Mouse (Mus musculus) large intestine, adult 2 months (tissue): ENCODE results near the gene Fam107b. TPM values are rescaled to one million over a fixed set of nuclear protein-coding genes. Genes with fewer than 3 reads are reported as not detected.

Experiments used
- DNase-seq: peaks from one replicate; pipeline ENCODE4 v3.0.0-alpha.2; 2012; ENCODE audit warnings: low read depth, low spot score
- WGBS: fragments of 180-500 bp; shearing (Covaris S2); methylation state at CpG from one replicate; pipeline ENCODE4 v1.1.7; 2018; 5-methylcytosine and 5-hydroxymethylcytosine counted together
- polyA plus RNA-seq: library from polyadenylated mRNA; depleted of rRNA; stranded (reverse); fragments of >200 nt; gene quantifications from 2 replicates; pipeline ENCODE4 v1.2.3, GENCODE M21; 2012

The Fam107b gene
- polyA plus RNA-seq, 1 experiment = 30.6 TPM

GRCm38 (mm10) chr2:3760234-3760836 lies 190.0 kb downstream of the Fam107b start:
- 24% methylated on average over 6 of the region's 6 CpGs for WGBS
- DNase-seq = no peak

GRCm38 (mm10) chr2:3764136-3764535 lies 193.8 kb downstream of the Fam107b start:
- peak; percentile 18 for DNase-seq
- 17% methylated on average over 6 of the region's 6 CpGs for WGBS

DNA sequence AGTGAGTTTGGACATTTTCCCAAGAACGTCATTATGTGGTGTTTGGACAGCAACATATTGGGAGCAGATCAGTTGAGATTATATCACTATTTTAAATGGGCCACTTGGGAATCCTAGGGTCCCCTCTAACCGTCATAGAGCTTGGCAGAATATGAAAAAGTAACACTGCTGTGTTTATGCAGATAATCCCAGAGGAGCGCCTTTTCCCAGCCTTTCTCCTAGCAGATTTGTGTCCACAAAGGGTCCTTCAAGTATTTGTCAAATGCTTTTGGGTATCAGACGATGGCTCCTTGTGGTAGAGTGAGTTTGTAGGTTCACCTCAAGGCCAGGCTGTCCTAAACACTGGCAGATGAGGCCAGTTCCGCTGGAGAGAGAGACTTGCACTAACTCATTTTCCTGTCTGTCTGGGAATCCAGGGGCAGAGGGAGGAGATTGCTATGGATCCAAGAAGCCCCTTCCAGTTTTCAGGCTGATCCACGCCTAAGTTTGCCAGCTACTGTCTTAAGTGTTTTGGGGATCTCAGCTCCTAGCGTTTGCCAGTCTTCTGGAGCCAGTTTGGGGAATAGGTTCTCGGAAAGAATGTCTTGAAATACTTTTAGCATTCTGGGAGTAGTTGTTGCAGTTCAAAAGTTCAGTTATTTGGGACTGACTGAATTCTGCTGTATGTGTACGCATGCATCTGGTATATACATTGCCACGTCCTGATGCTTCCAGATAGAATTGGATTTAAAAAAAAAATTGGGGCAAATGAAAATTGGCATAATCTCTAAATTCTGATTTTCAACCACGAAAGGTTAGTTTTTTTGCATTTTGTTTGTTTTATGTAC lies 195.9 kb downstream of the Fam107b start:
- DNase-seq = no peak
- WGBS = 67% methylated on average over 11 of the region's 11 CpGs

- WGBS = 18% methylated on average over 6 of the region's 6 CpGs
- peak; percentile 81 for DNase-seq
Measured at GRCm38 (mm10) chr2:3769260-3769659, 199.0 kb downstream of the Fam107b start.

- WGBS = 64% methylated on average over 9 of the region's 9 CpGs
- no peak for DNase-seq
Measured at GRCm38 (mm10) chr2:3769786-3770318, 199.6 kb downstream of the Fam107b start.

DNA sequence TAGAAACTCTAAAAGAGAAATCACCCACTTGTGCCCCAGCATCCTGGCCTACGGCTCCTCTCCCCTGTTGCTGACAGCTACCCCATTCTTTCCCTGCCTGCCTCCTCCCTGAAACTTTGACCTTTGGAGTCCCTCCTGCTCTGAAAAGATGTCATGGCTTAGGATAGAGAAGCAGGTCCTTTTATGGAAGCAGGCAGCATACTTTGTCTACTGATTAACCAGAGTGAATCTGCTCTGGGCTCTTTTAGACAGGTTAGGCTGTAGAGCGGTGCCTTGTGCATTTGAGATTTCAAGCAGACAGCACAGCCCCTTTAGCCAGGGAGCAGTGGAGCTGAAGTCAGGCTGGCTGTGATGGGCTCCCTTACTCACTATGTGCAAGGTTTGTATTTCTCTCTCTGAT lies 200.1 kb downstream of the Fam107b start:
- 48% methylated on average over 2 of the region's 2 CpGs for WGBS
- peak; percentile 74 for DNase-seq

DNA sequence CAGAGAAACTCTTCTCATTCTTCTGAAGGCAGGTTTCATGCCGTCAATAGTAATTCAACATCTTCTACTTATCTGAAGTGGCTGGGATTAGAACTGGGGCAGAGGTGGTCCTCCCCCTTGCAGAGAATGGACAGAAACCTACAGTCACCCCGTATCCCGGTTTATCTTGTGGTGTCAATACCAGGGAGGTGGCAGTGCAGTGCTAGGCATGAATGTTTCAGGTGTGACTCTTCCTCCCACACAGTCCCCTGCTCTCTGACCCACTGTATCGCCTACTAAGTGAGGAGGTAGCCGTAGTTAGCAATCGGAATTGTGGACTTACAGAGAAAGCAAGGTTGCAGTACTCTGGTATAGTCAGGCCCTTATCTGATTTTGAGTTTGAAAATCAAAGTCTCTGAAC lies 201.2 kb downstream of the Fam107b start:
- WGBS = 80% methylated on average over 6 of the region's 6 CpGs

DNA sequence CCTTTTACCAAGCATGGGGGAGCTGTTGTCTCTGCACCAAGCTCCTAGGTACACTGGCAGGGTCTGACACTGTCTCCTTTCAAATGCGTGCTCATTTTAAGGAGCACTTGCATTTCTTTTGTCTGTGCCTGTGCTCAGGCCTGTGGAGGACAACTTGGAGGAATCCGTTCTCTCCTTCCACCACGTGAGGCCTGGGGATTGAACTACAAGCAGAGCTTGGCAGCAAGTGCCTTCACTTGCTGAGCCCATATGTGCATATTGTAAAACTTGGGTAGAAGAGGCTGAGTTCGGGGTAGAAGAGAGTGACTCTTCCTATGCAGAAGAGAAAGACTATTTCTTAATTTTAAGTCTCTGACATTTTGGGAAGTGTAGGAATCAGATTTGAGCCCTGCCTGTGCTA lies 202.8 kb downstream of the Fam107b start:
- WGBS = 87% methylated on average over 4 of the region's 4 CpGs
- DNase-seq = no peak

More for the DNA sequence above, 201.2 kb downstream of the Fam107b start:
- DNase-seq = no peak

- no peak for DNase-seq
- 96% methylated on average over 3 of the region's 3 CpGs for WGBS
Measured at GRCm38 (mm10) chr2:3775569-3775968, 205.3 kb downstream of the Fam107b start.

GRCm38 (mm10) chr2:3776045-3776444 lies 205.8 kb downstream of the Fam107b start:
- DNase-seq = no peak

- no peak for DNase-seq
- 83% methylated on average over 6 of the region's 6 CpGs for WGBS
Measured at GRCm38 (mm10) chr2:3777696-3778095, 207.4 kb downstream of the Fam107b start.

DNA sequence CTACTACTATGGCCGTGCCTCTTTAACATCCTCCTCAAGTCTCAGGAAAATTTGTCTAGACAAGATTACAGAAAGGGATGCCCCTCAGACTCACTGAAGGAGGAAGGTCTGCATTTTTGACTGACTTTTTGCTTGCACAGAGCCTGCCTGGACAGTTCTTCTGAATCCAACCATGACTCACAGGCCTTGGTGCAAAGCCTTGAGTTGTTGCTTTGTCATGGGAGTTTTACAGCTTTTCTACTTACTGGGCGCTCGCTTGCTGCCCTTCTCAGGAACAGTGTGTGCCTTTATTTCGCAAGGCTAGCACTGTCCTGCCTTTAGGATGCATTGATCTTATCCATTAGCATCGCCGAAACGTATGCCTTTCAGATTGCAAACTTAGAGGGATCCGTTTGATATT lies 215.3 kb downstream of the Fam107b start:
- 89% methylated on average over 8 of the region's 8 CpGs for WGBS
- DNase-seq = no peak

DNA sequence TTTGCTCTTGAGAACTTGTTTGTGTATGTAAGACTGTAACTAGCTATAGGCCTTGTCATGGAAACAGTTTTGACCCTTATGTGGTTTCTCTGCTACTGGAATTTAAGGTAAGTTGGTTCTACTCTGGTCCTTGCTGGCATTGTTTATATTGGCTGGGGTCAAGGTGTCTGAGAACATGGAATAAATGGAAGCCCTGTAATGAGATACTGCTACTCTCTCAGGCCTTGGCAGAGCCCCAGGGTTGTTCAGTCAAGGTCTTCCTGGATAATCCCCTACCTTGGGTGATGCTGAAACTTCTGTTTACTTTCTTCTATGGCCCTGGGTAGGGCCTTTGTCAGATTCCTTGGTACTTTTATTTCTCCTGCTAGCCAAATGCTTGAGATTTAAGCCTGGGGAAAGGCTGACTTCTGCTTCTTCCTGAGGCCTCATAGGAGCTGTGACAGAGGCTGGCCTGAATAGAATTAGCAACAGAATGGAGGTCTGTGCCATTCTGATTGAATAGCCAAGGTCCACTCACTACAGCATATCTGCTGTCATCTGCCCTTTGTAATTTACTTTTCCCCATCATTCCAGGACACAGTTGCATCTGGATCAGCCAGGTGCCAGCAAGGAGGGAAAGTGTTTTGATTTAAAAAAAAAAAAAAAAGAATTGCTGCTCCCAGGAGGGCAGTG lies 217.6 kb downstream of the Fam107b start:
- no peak for DNase-seq

DNA sequence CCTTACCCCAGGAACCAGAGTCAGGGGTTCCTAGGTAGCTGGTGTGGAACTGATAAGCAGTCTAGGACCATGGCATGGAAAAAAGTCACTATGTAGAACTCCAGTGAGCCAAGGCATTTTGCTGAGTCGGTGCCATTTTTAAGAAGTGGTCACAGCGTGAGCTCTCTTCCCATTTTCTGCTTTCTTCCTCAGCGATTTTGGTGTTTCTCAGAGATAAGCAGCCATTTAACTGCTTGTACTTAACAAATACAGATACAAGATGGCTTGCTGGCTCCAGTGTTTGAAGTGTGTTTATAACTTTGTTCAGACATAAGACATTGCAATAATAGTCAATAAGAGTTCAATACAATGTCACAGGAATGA lies 218.1 kb downstream of the Fam107b start:
- 67% methylated on average over 3 of the region's 3 CpGs for WGBS
- DNase-seq = no peak

DNA sequence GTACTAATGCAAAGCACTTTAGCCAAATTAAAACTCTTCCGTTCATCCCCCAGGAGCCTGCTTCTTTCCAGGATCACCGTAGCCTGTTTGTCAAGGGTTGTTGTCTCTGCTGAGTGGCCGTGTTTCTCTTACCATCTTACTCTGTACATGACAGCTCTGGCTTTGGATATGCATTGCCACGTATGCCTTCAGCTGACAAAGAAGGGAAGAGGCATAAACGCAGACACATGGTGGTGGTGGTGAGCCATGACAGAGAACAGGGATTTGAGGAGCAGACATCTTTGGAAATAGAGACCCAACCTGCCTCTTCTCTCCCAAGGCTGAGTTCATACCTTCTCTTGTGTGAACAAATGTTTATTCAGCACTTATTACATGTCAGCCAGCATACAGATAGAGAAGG lies 226.3 kb downstream of the Fam107b start:
- 74% methylated on average over 5 of the region's 5 CpGs for WGBS

DNA sequence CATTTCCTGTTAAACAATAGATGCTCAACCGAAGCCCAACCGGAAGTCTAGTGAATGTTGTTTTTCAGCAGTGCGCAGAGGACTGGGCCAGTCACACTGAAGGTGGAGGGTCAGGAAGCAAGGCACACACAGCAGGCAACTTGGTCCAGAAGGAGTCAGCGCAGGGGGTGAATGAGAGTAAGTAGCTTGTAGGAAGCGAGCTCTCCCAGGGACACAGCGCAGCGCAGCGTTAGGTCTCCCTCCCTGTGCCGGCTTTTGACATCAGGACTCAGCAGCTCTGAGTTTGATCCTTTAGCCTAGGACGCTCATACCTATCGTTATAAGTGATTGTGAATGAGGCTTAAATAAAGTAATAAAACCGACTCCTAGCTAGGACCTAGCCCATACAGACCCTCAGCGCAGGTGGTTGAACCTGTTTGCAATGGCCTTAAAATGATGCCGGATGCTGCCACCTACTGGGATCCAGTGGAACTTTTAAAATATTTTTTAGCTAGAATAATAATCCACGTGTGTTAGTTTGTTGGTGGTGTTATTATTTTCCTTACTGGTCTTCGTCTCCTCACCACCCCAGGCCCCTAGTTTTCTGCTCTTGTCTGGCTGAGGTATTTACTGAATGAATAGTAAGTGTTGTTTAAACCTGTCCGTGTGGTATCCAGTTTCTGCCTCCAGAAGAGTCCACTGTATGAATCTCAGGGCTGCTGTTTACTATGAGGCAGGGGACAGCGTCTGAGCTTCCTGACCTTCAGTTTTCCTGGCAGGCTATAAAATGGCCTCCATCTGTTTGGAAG lies 229.7 kb downstream of the Fam107b start:
- DNase-seq = peak; percentile 42
- 4% methylated on average over 18 of the region's 18 CpGs for WGBS

More for the DNA sequence above, 226.3 kb downstream of the Fam107b start:
- no peak for DNase-seq

GRCm38 (mm10) chr2:3800555-3800878 lies 230.2 kb downstream of the Fam107b start:
- DNase-seq = no peak
- WGBS = 28% methylated on average over 5 of the region's 5 CpGs

DNA sequence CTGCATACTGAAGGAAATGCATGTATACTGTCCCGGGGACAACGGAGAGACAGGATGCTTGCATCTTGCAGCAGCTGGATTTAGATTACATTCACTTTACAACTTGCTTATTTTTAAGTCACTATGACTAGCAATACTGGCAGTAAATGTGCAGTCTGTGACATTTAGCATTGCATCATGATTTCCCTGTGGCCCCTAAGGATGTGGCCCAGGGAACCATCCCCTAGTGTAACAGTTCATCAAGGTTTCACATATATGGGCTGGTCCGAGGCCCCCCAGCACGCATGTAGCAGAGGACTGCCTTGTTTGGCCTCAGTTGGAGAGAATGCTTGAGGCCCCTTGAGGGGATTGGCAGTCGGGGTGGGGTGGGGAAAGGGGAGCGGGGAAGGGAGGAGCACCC lies 235.5 kb downstream of the Fam107b start:
- DNase-seq = no peak
- 44% methylated on average over 5 of the region's 6 CpGs for WGBS

DNA sequence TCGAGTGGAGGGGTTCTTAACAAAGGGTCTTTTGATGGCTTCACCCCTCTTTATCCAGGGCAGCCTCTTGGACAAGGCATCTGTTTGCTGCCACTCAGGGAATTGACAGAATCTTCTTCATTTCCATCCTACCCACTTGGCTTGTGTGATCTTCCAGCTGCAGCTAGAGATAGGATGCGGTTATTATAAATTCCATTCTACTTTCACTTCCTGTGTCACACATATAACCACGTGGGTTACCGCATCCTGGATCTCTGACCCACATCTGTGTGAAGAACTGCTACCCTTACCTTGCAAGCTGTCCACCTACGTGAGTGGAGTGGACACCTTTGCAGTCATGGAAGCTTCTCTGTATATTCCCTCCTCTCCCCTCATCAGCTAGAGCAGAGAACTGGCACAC lies 240.0 kb downstream of the Fam107b start:
- no peak for DNase-seq
- 58% methylated on average over 5 of the region's 5 CpGs for WGBS

- no peak for DNase-seq
- 76% methylated on average over 6 of the region's 6 CpGs for WGBS
Measured at GRCm38 (mm10) chr2:3816142-3816609, 245.9 kb downstream of the Fam107b start.
